Mouse (Mus musculus): ENCODE data around the gene Pikfyve.

Gene Pikfyve

GRCm38 (mm10) chr1:65312896-65313295 lies 126.4 kb downstream of the Pikfyve start:
- no peak for DNase-seq (ENCODE audit: low spot score in 2 of 2)

- DNase-seq (ENCODE audit: low spot score in 2 of 2): no peak
Measured at GRCm38 (mm10) chr1:65314054-65315021, 127.9 kb downstream of the Pikfyve start.

GRCm38 (mm10) chr1:65315022-65315407 lies 128.5 kb downstream of the Pikfyve start:
- no peak for DNase-seq (ENCODE audit: low spot score in 2 of 2)
